Mouse (Mus musculus): Measurements from ENCODE around the gene Insm2. TPM values are rescaled to one million over a fixed set of nuclear protein-coding genes. Genes with fewer than 3 reads are reported as not detected.

Gene Insm2
- polyA plus RNA-seq, 1 experiment from 2014 or later = not detected

Other genes with a start within 250 kb of the Insm2 start
- gene Psma6, start 215.2 kb upstream of the Insm2 start, polyA plus RNA-seq (2018) = 135 to 267 TPM (median 190 TPM) in 3 replicates
- gene Nfkbia, start 106.8 kb upstream of the Insm2 start, polyA plus RNA-seq (2018) = 33.4 to 92.7 TPM (median 64.6 TPM) in 3 replicates
- not detected in 3 replicates for gene Aldoart2, start 34.2 kb upstream of the Insm2 start, polyA plus RNA-seq (2018)
- 13.1 to 18.8 TPM (median 16.6 TPM) in 3 replicates for gene Ralgapa1, start 221.7 kb downstream of the Insm2 start, polyA plus RNA-seq (2018)
- gene Brms1l, start 236.9 kb downstream of the Insm2 start, polyA plus RNA-seq (2018) = 7.4 to 10.7 TPM (median 7.4 TPM) in 3 replicates